Mouse (Mus musculus) CH12.LX (cell line): ENCODE measurements around the gene Vps51. TPM values are rescaled to one million over a fixed set of nuclear protein-coding genes. Genes with fewer than 3 reads are reported as not detected.

ENCODE experiments used
- DNase-seq: peaks from one replicate; pipeline ENCODE4 v3.0.0-alpha.2; 2013; ENCODE audit errors: extremely low read depth
- H3K27ac ChIP-seq: 2 replicates; pipeline ENCODE4 v1.5.1; 2012; ENCODE audit warnings: low read depth, mild to moderate bottlenecking, control low read depth, moderate library complexity; ENCODE audit not compliant: insufficient read depth
- H3K27me3 ChIP-seq: replicated peaks from 2 replicates; pipeline ENCODE3; 2012; ENCODE audit warnings: inconsistent platforms
- H3K36me3 ChIP-seq, 2 experiments: replicated peaks in 1 of 2; 2 replicates each; pipeline versions ENCODE3 to v1.6.1; 2012; ENCODE audit warnings: inconsistent platforms in 1 of 2, low read length in 1 of 2, mild to moderate bottlenecking in 1 of 2, mixed read lengths in 1 of 2, moderate library complexity in 1 of 2; ENCODE audit not compliant: control insufficient read depth in 1 of 2, insufficient read depth in 1 of 2
- H3K4me1 ChIP-seq, 2 experiments: 2 replicates each; pipeline ENCODE4 v1.6.1; 2012; ENCODE audit warnings: inconsistent platforms in 1 of 2, moderate library complexity in 1 of 2; ENCODE audit not compliant: insufficient read depth in 2 of 2, control insufficient read depth in 1 of 2
- H3K4me2 ChIP-seq: 2 replicates; pipeline ENCODE4 v1.6.1; 2012; ENCODE audit warnings: low read depth, mild to moderate bottlenecking, control low read depth; ENCODE audit not compliant: poor library complexity, insufficient read depth, severe bottlenecking
- H3K4me3 ChIP-seq, 3 experiments: fragments of 150-350 bp in 1 of 3; sonication (generic) in 1 of 3; replicated peaks in 1 of 3; 2 replicates each; pipeline versions ENCODE3 to v1.5.1; 2011 to 2012; ENCODE audit warnings: low read depth in 2 of 3, low read length in 2 of 3, mild to moderate bottlenecking in 2 of 3, moderate library complexity in 2 of 3, control low read depth in 1 of 3, improper control_type of control experiment in 1 of 3, inconsistent platforms in 1 of 3, mixed read lengths in 1 of 3; ENCODE audit not compliant: poor library complexity in 1 of 3
- H3K79me2 ChIP-seq: replicated peaks from 2 replicates; pipeline ENCODE4 v1.6.1; 2012; ENCODE audit warnings: mild to moderate bottlenecking, moderate library complexity; ENCODE audit not compliant: control insufficient read depth, poor library complexity, insufficient read depth, severe bottlenecking; ENCODE audit errors: extremely low read depth
- H3K9ac ChIP-seq: 2 replicates; pipeline ENCODE4 v1.6.1; 2012; ENCODE audit warnings: low read depth, mild to moderate bottlenecking, control low read depth, moderate library complexity; ENCODE audit not compliant: insufficient read depth
- H3K9me3 ChIP-seq: replicated peaks from 2 replicates; pipeline ENCODE3; 2012; ENCODE audit warnings: low read length, inconsistent platforms, mixed read lengths
- EP300 ChIP-seq: IDR thresholded peaks from 2 replicates; pipeline ENCODE4 v1.6.1; 2011; ENCODE audit warnings: low read length, improper control_type of control experiment
- GABPA ChIP-seq: IDR thresholded peaks from 2 replicates; pipeline ENCODE4 v1.6.1; 2012; ENCODE audit warnings: low read depth, low read length, improper control_type of control experiment, inconsistent platforms; ENCODE audit not compliant: insufficient replicate concordance
- HCFC1 ChIP-seq: IDR thresholded peaks from 2 replicates; pipeline ENCODE4 v1.6.1; 2012; ENCODE audit warnings: low read depth, mild to moderate bottlenecking, inconsistent platforms, low read length, improper control_type of control experiment
- MAFK ChIP-seq: IDR thresholded peaks from 2 replicates; pipeline ENCODE4 v1.6.1; 2011; ENCODE audit warnings: low read length, improper control_type of control experiment; ENCODE audit not compliant: insufficient replicate concordance
- NRF1 ChIP-seq: IDR thresholded peaks from 2 replicates; pipeline ENCODE4 v1.6.1; 2014; ENCODE audit warnings: low read depth, mild to moderate bottlenecking, inconsistent platforms, low read length, improper control_type of control experiment, moderate library complexity
- PAX5 ChIP-seq: IDR thresholded peaks from 2 replicates; pipeline ENCODE4 v1.6.1; 2012; ENCODE audit warnings: low read length, inconsistent platforms, mixed read lengths
- POLR2A ChIP-seq: IDR thresholded peaks from 2 replicates; pipeline ENCODE4 v1.6.1; 2011; ENCODE audit warnings: low read depth, mild to moderate bottlenecking, improper control_type of control experiment, low read length
- RAD21 ChIP-seq: IDR thresholded peaks from 2 replicates; pipeline ENCODE4 v1.6.1; 2011; ENCODE audit warnings: low read depth, mild to moderate bottlenecking, low read length, improper control_type of control experiment, moderate library complexity
- SIN3A ChIP-seq: IDR thresholded peaks from 2 replicates; pipeline ENCODE4 v1.6.1; 2012; ENCODE audit warnings: low read length, improper control_type of control experiment, inconsistent platforms
- SMC3 ChIP-seq: IDR thresholded peaks from 2 replicates; pipeline ENCODE4 v1.6.1; 2011; ENCODE audit warnings: low read depth, low read length, improper control_type of control experiment
- TBP ChIP-seq: conservative IDR thresholded peaks from 2 replicates; pipeline ENCODE4 v1.6.1; 2011; ENCODE audit warnings: low read depth, low read length, improper control_type of control experiment
- TCF12 ChIP-seq: IDR thresholded peaks from 2 replicates; pipeline ENCODE4 v1.6.1; 2014; ENCODE audit warnings: low read depth, mild to moderate bottlenecking, inconsistent platforms, low read length, improper control_type of control experiment
- USF1 ChIP-seq: IDR thresholded peaks from 2 replicates; pipeline ENCODE4 v1.6.1; 2014; ENCODE audit warnings: low read depth, mild to moderate bottlenecking, inconsistent platforms, low read length, improper control_type of control experiment
- ZC3H11A ChIP-seq: IDR thresholded peaks from 2 replicates; pipeline ENCODE4 v1.6.1; 2012; ENCODE audit warnings: low read depth, mild to moderate bottlenecking, inconsistent platforms, low read length, improper control_type of control experiment
- ZKSCAN1 ChIP-seq: IDR thresholded peaks from 2 replicates; pipeline ENCODE4 v1.6.1; 2012; ENCODE audit warnings: low read depth, inconsistent platforms, low read length, improper control_type of control experiment, borderline replicate concordance
- ZNF384 ChIP-seq: IDR thresholded peaks from 2 replicates; pipeline ENCODE4 v1.6.1; 2012; ENCODE audit warnings: low read depth, low read length, improper control_type of control experiment, inconsistent platforms
- dilution Hi-C: fragments of 300-500 bp; cut with MboI; formaldehyde crosslinking; loops from 2 replicates; pipeline ENCODE4 v1.14.3; 2020; ENCODE audit warnings: low sequenced_read_pairs; ENCODE audit not compliant: extremely low pct_unique_long_range_greater_than_20kb, extremely low pct_ligation_motif_present
- in situ Hi-C: fragments of 300-500 bp; cut with MboI; formaldehyde crosslinking; loops from 3 replicates; pipeline ENCODE4 v1.14.3; 2019; ENCODE audit warnings: low sequenced_read_pairs, low pct_ligation_motif_present, low pct_unique_long_range_greater_than_20kb, mixed read lengths
- polyA plus RNA-seq: library from polyadenylated mRNA; unstranded; fragments of >175 nt; gene quantifications from 2 replicates; pipeline ENCODE4 v1.2.1, GENCODE M21; 2012; ENCODE audit warnings: low read depth; ENCODE audit not compliant: insufficient read length
- total RNA-seq, 2 experiments: library from RNA; depleted of rRNA; stranded (reverse); fragments of 300-350 nt in 1 of 2; fragments of >200 nt in 1 of 2; gene quantifications; 2 replicates each; pipeline ENCODE4 v1.2.3; 2012 to 2014

Vps51 gene
- total and polyA plus RNA-seq, 3 experiments: 37.7 to 51.2 (median 48.2) TPM

DNA sequence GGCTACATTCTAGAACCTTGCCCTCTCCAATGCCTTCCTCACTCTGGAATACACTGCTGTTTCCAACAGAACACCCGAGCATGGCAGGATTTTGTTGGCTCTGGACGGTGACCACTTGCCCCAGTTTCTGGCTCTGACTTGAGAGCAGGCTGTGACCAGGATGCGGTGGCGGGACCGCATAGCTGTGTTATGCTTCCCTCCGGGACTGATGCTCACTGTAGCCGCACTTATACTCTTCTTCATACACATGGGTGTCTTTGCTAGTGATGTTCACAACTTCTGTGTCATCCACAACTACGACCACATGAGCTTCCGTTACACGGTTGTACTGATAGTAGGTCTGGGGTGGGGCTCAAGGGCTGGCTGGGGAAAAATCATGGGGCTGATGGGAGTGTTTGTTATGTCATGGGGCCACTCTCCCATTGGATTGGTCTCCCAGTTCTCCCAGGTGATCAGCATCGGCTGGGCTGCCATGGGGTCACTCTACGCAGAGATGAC lies 3.0 kb upstream of the Vps51 start, which contains the start of gene Tmem262:
Gene Tmem262, plus strand, starts transcription at position 51 of the 498 bp plus-strand sequence.
- Histone ChIP-seq H3K27ac (no peak within 1 kb of the TSS), H3K27me3 (no peaks in the 10 kb centered on the region), H3K4me3 (no peak within 1 kb of the TSS), H3K79me2 (peaks cover 28% of the 10 kb centered on the region), H3K4me2 (no peak within 1 kb of the TSS), H3K4me1 (peaks cover 7 to 32% of the 10 kb centered on the region in 2 experiments), H3K9me3 (no peaks in the 10 kb centered on the region), H3K9ac (no peak within 1 kb of the TSS), H3K36me3 (peaks cover 29 to 51% of the 10 kb centered on the region in 2 experiments)
- DNase-seq: no peak
- in situ Hi-C loops (no loop called here), dilution Hi-C loops (no loop called here)
- TF ChIP-seq PAX5 (no peak), POLR2A (0 out of 2 replicates have a peak, but pooled peaks have one; percentile 14), NRF1 (no peak)

DNA sequence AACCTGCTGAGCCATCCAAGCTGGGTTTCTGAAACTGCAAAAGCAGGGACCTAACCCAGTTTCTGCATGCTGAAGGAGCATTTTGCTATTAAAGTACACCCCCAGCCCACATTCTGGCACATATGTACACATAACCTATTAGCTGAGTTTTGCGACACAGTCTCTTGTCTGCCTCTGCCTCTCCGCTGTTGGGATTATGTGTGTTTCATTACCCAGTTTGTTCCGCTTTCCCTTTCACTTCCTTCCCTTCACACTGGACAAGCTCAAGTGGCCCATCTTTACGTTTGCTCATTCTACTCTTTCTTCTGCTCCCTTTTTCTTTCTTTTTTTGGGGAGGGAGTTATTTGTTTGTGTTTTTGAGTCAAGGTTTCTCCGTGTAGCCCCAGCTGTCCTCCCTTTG lies 3.1 kb downstream of the Vps51 start:
- H3K4me3 ChIP-seq: no peak overlapping the region
- dilution Hi-C loops (no loop called here), in situ Hi-C loops (no loop called here)
- TF ChIP-seq TBP (no peak), MAFK (no peak), ZNF384 (no peak), RAD21 (no peak), HCFC1 (no peak), USF1 (no peak), TCF12 (no peak), SIN3A (no peak), ZKSCAN1 (no peak), EP300 (no peak), ZC3H11A (no peak), SMC3 (no peak), GABPA (no peak)
- no peaks in the 10 kb centered on the region for H3K27me3 ChIP-seq
- peaks cover 20% of the 10 kb centered on the region for H3K79me2 ChIP-seq
- no peaks in the 10 kb centered on the region for H3K9me3 ChIP-seq
- no peak overlapping the region for H3K9ac ChIP-seq
- H3K27ac ChIP-seq: no peak overlapping the region
- DNase-seq: no peak
- H3K36me3 ChIP-seq: peaks cover 43 to 64% of the 10 kb centered on the region in 2 experiments
- H3K4me2 ChIP-seq: no peak overlapping the region
- peaks cover 3 to 26% of the 10 kb centered on the region in 2 experiments for H3K4me1 ChIP-seq
